Comparison of ENCODE assay signal across 9 mouse cellular contexts in the genomic region with DNA sequence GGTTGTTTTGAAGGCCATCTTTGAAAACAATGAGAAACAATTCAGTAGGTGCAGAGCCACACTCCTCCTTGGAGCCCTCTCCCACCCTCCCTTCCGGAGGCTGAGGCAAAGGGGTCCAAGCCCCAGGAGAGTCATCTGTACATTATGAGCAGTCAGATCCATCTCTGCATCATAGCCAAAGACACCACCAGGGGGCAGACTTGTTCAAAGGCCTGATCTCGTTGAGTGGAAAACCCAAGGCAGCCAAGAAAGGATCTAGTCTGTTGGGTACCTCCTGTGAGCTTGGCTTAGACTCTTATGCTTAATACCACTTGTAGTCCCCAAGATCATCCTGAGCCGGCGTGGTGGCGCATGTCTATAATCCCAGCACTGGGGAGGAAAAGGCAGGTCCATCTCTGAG. TPM values are rescaled to one million over a fixed set of nuclear protein-coding genes. Genes with fewer than 3 reads are reported as not detected.
DNase-seq lines count a peak whose midpoint lies in the region; ATAC-seq and TF ChIP-seq lines count a peak whose summit lies in the region.
"Had no signal": no experiment of that assay in that cellular context is flagged by ENCODE, and none has a peak within 500 bp of the region (broad histone marks: within the 10 kb centered on the region; RNA-seq: fewer than 3 reads in every experiment).

No protein-coding gene starts in this region.

- no peak overlapping the region for H3K27ac ChIP-seq in hindbrain, embryonic 11.5 days (ENCODE audit: low read depth, low read length)
- no peak overlapping the region for H3K27ac ChIP-seq in hindbrain, embryonic 13.5 days
- no peak overlapping the region for H3K27ac ChIP-seq in MEL (ENCODE audit: control insufficient read depth, low read depth, low read length)

- TF ChIP-seq EP300 in MEL (IDR thresholded peaks at IDR 0.05; ENCODE audit: low read depth in 1 of 2, low read length in 2 of 2), result no peak

- H3K4me2 ChIP-seq in hindbrain, embryonic 11.5 days (replicated peaks; ENCODE audit: low read depth, low read length), result no peak overlapping the region
- no peak overlapping the region for H3K4me2 ChIP-seq in hindbrain, embryonic 13.5 days

- peak; percentile 74 for TF ChIP-seq RAD21 in MEL (IDR thresholded peaks at IDR 0.05; ENCODE audit: low read depth, low read length)

- no peak for ATAC-seq in hindbrain, embryonic 11.5 days (ENCODE audit: low FRiP score)
- ATAC-seq in hindbrain, embryonic 13.5 days (ENCODE audit: low FRiP score), result no peak

- no peak for TF ChIP-seq POLR2A in MEL (IDR thresholded peaks at IDR 0.05; ENCODE audit: control insufficient read depth in 1 of 2, insufficient read depth in 1 of 2, low read depth in 1 of 2, low read length in 2 of 2, poor library complexity in 1 of 2)

- H3K9me3 ChIP-seq in hindbrain, embryonic 11.5 days (ENCODE audit: control insufficient read depth, low read length), result no peaks in the 10 kb centered on the region
- no peaks in the 10 kb centered on the region; the same call in 1 of the 2 replicates for H3K9me3 ChIP-seq in hindbrain, embryonic 13.5 days
- no peaks in the 10 kb centered on the region for H3K9me3 ChIP-seq in MEL (replicated peaks; ENCODE audit: insufficient read depth, low read length)

- peak; percentile 63 to 83 (median 80) for TF ChIP-seq CTCF in MEL (IDR thresholded peaks at IDR 0.05 in 2 of 3, conservative IDR thresholded peaks at IDR 0.05 in 1 of 3; ENCODE audit: control insufficient read depth in 1 of 3, insufficient read depth in 1 of 3, low read depth in 2 of 3, low read length in 3 of 3, poor library complexity in 1 of 3, severe bottlenecking in 1 of 3)

- no peaks in the 10 kb centered on the region for H3K4me1 ChIP-seq in hindbrain, embryonic 11.5 days (replicated peaks; ENCODE audit: control insufficient read depth, insufficient read depth, low read length)
- 0 out of 2 replicates have a peak, but pooled peaks cover 2% of the 10 kb centered on the region for H3K4me1 ChIP-seq in hindbrain, embryonic 13.5 days (replicated peaks)
- H3K4me1 ChIP-seq in MEL (ENCODE audit: control insufficient read depth in 1 of 2, insufficient read depth in 2 of 2, low read length in 2 of 2), result peaks cover 0 to 2% of the 10 kb centered on the region in 2 experiments; a peak in 1 of 4 replicates

- WGBS in hindbrain, embryonic 11.5 days, result 73% methylated on average over 5 of the region's 5 CpGs
- 65% methylated on average over 5 of the region's 5 CpGs for WGBS in hindbrain, embryonic 13.5 days

- no peak overlapping the region for H3K4me3 ChIP-seq in hindbrain, embryonic 11.5 days (ENCODE audit: low read depth, low read length)
- H3K4me3 ChIP-seq in hindbrain, embryonic 13.5 days, result no peak overlapping the region
- H3K4me3 ChIP-seq in MEL (ENCODE audit: control insufficient read depth in 1 of 2, insufficient read depth in 1 of 2, low read depth in 2 of 2, low read length in 2 of 2), result no peak overlapping the region

- no peaks in the 10 kb centered on the region for H3K79me2 ChIP-seq in MEL (ENCODE audit: control insufficient read depth, insufficient read depth, low read length, poor library complexity)

- H3K36me3 ChIP-seq in hindbrain, embryonic 11.5 days (ENCODE audit: control insufficient read depth, insufficient read depth, low read length), result no peaks in the 10 kb centered on the region
- H3K36me3 ChIP-seq in hindbrain, embryonic 13.5 days, result no peaks in the 10 kb centered on the region
- H3K36me3 ChIP-seq in MEL (ENCODE audit: control insufficient read depth in 1 of 2, insufficient read depth in 2 of 2, low read length in 2 of 2), result no peaks in the 10 kb centered on the region

- peak; percentile 74 for DNase-seq in hindbrain, embryonic 11.5 days (ENCODE audit: low spot score)
- DNase-seq in MEL (ENCODE audit: low read depth, low spot score), result peak; percentile 69
- DNase-seq in c-Kit-positive CD71-positive TER-119-negative erythroid progenitor cells, embryonic 14.5 days (ENCODE audit: low read depth), result peak; percentile 59
- DNase-seq in gastrocnemius, postnatal 36 days, result peak; percentile 39 to 51
- DNase-seq in left cerebral cortex, postnatal 4 days, result peak; percentile 72
- peak; percentile 29 for DNase-seq in right cerebral cortex, adult 18-20 months
- DNase-seq in yolk sac, embryonic 10.5 days (ENCODE audit: low spot score), result no peak

- H3K27me3 ChIP-seq in hindbrain, embryonic 11.5 days (ENCODE audit: control insufficient read depth, insufficient read depth, low read length), result no peaks in the 10 kb centered on the region
- peaks cover 4% of the 10 kb centered on the region; the same call in 1 of the 2 replicates for H3K27me3 ChIP-seq in hindbrain, embryonic 13.5 days
- no peaks in the 10 kb centered on the region for H3K27me3 ChIP-seq in MEL (ENCODE audit: control insufficient read depth in 1 of 2, insufficient read depth in 2 of 2, low read length in 2 of 2)

- H3K9ac ChIP-seq in hindbrain, embryonic 11.5 days (ENCODE audit: low read depth, low read length), result no peak overlapping the region
- no peak overlapping the region for H3K9ac ChIP-seq in hindbrain, embryonic 13.5 days
- no peak overlapping the region for H3K9ac ChIP-seq in MEL (ENCODE audit: control insufficient read depth, low read depth, low read length, poor library complexity, severe bottlenecking)

- intact Hi-C loops in gastrocnemius, postnatal 36 days (cut with DNase I), result loop anchor here (1.0 to 5.0 kb wide), 2 partner anchors 80 to 135 kb away; no protein-coding TSS in a partner anchor
- intact Hi-C loops in left cerebral cortex, postnatal 4 days (cut with DNase I), result loop anchor here (5.0 kb wide), 1 partner anchor 80 kb away; no protein-coding TSS in a partner anchor

TF ChIP-seq in MEL, 35 proteins besides CTCF, POLR2A, EP300 and RAD21:
- TF ChIP-seq MAZ (IDR thresholded peaks at IDR 0.05; ENCODE audit: low read depth, low read length) (no peak), SMC3 (IDR thresholded peaks at IDR 0.05; ENCODE audit: low read depth, low read length) (peak; percentile 97), MXI1 (IDR thresholded peaks at IDR 0.05; ENCODE audit: low read depth, low read length) (no peak), ZC3H11A (IDR thresholded peaks at IDR 0.05; ENCODE audit: low read depth, low read length) (peak; percentile 87)

RNA-seq across cellular contexts. Expression of a gene that starts 11.5 kb away (rescaled TPM):
- not detected in 2 replicates for polyA plus RNA-seq in hindbrain, embryonic 11.5 days (2014; fragmentation: Nextera tagmentation; extraction: Ambion mirVana)
- not detected in 2 replicates for polyA plus RNA-seq in hindbrain, embryonic 13.5 days (2015; fragmentation: Nextera tagmentation; extraction: Ambion mirVana)
- total RNA-seq in MEL (2012; rRNA removed), result 75.9 and 106 TPM in 2 replicates
- 10 to 100 TPM in 1 of 2 experiments, not detected in 1; 73.1 TPM for polyA plus RNA-seq in MEL (2012; ENCODE audit: insufficient read depth in 1 of 2, insufficient read length in 2 of 2, low read depth in 1 of 2, low replicate concordance in 2 of 2, missing spikeins in 1 of 2)
- 1 to 10 TPM; 2.0 to 3.0 TPM for total RNA-seq in gastrocnemius, postnatal 36 days (2021)
- total RNA-seq in left cerebral cortex, postnatal 4 days (2021), result not detected
- total RNA-seq: left cerebral cortex, postnatal 36 days had no signal

RNA-seq across cellular contexts. Expression of a gene that starts 23.6 kb away (rescaled TPM):
- polyA plus RNA-seq in hindbrain, embryonic 11.5 days (2014; fragmentation: Nextera tagmentation; extraction: Ambion mirVana), result 0.05 and 0.08 TPM in 2 replicates
- not detected in 2 replicates for polyA plus RNA-seq in hindbrain, embryonic 13.5 days (2015; fragmentation: Nextera tagmentation; extraction: Ambion mirVana)
- 0.26 and 0.31 TPM in 2 replicates for total RNA-seq in MEL (2012; rRNA removed)
- under 1 TPM in 1 of 2 experiments, not detected in 1; 0.40 TPM for polyA plus RNA-seq in MEL (2012; ENCODE audit: insufficient read depth in 1 of 2, insufficient read length in 2 of 2, low read depth in 1 of 2, low replicate concordance in 2 of 2, missing spikeins in 1 of 2)
- under 1 TPM; 0.07 to 0.08 TPM for total RNA-seq in gastrocnemius, postnatal 36 days (2021)
- total RNA-seq in left cerebral cortex, postnatal 4 days (2021), result under 1 TPM in 1 of 2 experiments, not detected in 1; 0.08 TPM
- total RNA-seq: left cerebral cortex, postnatal 36 days had no signal

RNA-seq across cellular contexts. Expression of a gene that starts 48.0 kb away (rescaled TPM):
- 0.25 and 0.37 TPM in 2 replicates for polyA plus RNA-seq in hindbrain, embryonic 11.5 days (2014; fragmentation: Nextera tagmentation; extraction: Ambion mirVana)
- polyA plus RNA-seq in hindbrain, embryonic 13.5 days (2015; fragmentation: Nextera tagmentation; extraction: Ambion mirVana), result 0.09 and 0.13 TPM in 2 replicates
- total RNA-seq in MEL (2012; rRNA removed), result not detected in 2 replicates
- not detected for polyA plus RNA-seq in MEL (2012; ENCODE audit: insufficient read depth in 1 of 2, insufficient read length in 2 of 2, low read depth in 1 of 2, low replicate concordance in 2 of 2, missing spikeins in 1 of 2)
- under 1 TPM in 1 of 2 experiments, not detected in 1; 0.15 TPM for total RNA-seq in gastrocnemius, postnatal 36 days (2021)
- not detected for total RNA-seq in left cerebral cortex, postnatal 4 days (2021)
- total RNA-seq: left cerebral cortex, postnatal 36 days had no signal

Comparison
In these comparisons a context has a peak if more than half of its experiments do, and no peak if none do; other contexts are left out.
1. RNA of a gene that starts 11.5 kb away (total RNA-seq): 75.9 to 106 TPM in MEL; 2.0 to 3.0 TPM in gastrocnemius, postnatal 36 days and not detected in left cerebral cortex, postnatal 4 days; every median in the first group is over 10 times any median in the second.